In genomic region chr19:11633732-11634131, GRCm38 (mm10) we compare ENCODE assay signal across 45 mouse cellular contexts. TPM values are rescaled to one million over a fixed set of nuclear protein-coding genes. Genes with fewer than 3 reads are reported as not detected.
"Had no signal": no experiment of that assay in that cellular context is flagged by ENCODE, and none has a peak within 500 bp of the region (broad histone marks: within the 10 kb centered on the region; RNA-seq: fewer than 3 reads in every experiment).

No protein-coding gene starts in this region.

- H3K9ac ChIP-seq: limb, embryonic 12.5 days; limb, embryonic 13.5 days; limb, embryonic 15.5 days; liver, embryonic 12.5 days; liver, embryonic 13.5 days; liver, embryonic 14.5 days; liver, embryonic 15.5 days; liver, postnatal 0 days; lung, embryonic 14.5 days; lung, embryonic 15.5 days; midbrain, embryonic 12.5 days; midbrain, embryonic 13.5 days; midbrain, embryonic 15.5 days; neural tube, embryonic 12.5 days had no signal

- H3K27ac ChIP-seq: limb, embryonic 10.5 days; limb, embryonic 12.5 days; limb, embryonic 13.5 days; limb, embryonic 15.5 days; liver, embryonic 12.5 days; liver, embryonic 13.5 days; liver, embryonic 14.5 days; liver, embryonic 15.5 days; lung, embryonic 15.5 days; macrophage; midbrain, embryonic 10.5 days; midbrain, embryonic 12.5 days; midbrain, embryonic 13.5 days; midbrain, embryonic 15.5 days; neural tube, embryonic 12.5 days had no signal

- H3K4me3 ChIP-seq: limb, embryonic 10.5 days; limb, embryonic 12.5 days; limb, embryonic 13.5 days; limb, embryonic 15.5 days; liver, embryonic 12.5 days; liver, embryonic 13.5 days; liver, embryonic 15.5 days; lung, embryonic 15.5 days; megakaryocyte, embryonic 14.5 days; midbrain, embryonic 10.5 days; midbrain, embryonic 12.5 days; midbrain, embryonic 13.5 days; midbrain, embryonic 15.5 days; myocyte; neural tube, embryonic 12.5 days had no signal

- DNase-seq: left cerebral cortex, postnatal 4 days; liver; liver, embryonic 13.5 days; liver, postnatal 0 days; lung, adult 18-20 months; lung, adult 2 months; lung, embryonic 14.5 days; lung, postnatal 10 days; lung, postnatal 14 days; lung, postnatal 36 days; lung, postnatal 4 days; midbrain, embryonic 14.5 days had no signal

- H3K4me1 ChIP-seq: limb, embryonic 10.5 days; limb, embryonic 12.5 days; limb, embryonic 13.5 days; limb, embryonic 15.5 days; liver, embryonic 13.5 days; liver, embryonic 15.5 days; lung, embryonic 15.5 days; midbrain, embryonic 10.5 days; midbrain, embryonic 12.5 days; midbrain, embryonic 13.5 days; midbrain, embryonic 15.5 days; neural tube, embryonic 12.5 days had no signal

- H3K9me3 ChIP-seq: limb, embryonic 10.5 days; limb, embryonic 12.5 days; limb, embryonic 13.5 days; limb, embryonic 15.5 days; liver, embryonic 12.5 days; liver, embryonic 13.5 days; liver, embryonic 15.5 days; lung, embryonic 15.5 days; megakaryocyte, embryonic 14.5 days; midbrain, embryonic 10.5 days; midbrain, embryonic 12.5 days; midbrain, embryonic 13.5 days; midbrain, embryonic 15.5 days; neural tube, embryonic 12.5 days had no signal

- H3K27me3 ChIP-seq: limb, embryonic 12.5 days; limb, embryonic 13.5 days; limb, embryonic 15.5 days; liver, embryonic 12.5 days; liver, embryonic 13.5 days; liver, embryonic 15.5 days; lung, embryonic 15.5 days; megakaryocyte, embryonic 14.5 days; midbrain, embryonic 12.5 days; midbrain, embryonic 13.5 days; midbrain, embryonic 15.5 days; neural tube, embryonic 12.5 days had no signal

- H3K36me3 ChIP-seq: limb, embryonic 10.5 days; limb, embryonic 12.5 days; limb, embryonic 13.5 days; limb, embryonic 15.5 days; liver, embryonic 12.5 days; liver, embryonic 13.5 days; liver, embryonic 15.5 days; lung, embryonic 15.5 days; midbrain, embryonic 10.5 days; midbrain, embryonic 12.5 days; midbrain, embryonic 13.5 days; midbrain, embryonic 15.5 days; neural tube, embryonic 12.5 days had no signal

RNA-seq across cellular contexts. Expression of gene Ms4a3, which starts 6.9 kb away (rescaled TPM):
- total RNA-seq: left cerebral cortex, postnatal 10 days; left cerebral cortex, postnatal 14 days; left cerebral cortex, postnatal 25 days; left cerebral cortex, postnatal 36 days; left cerebral cortex, postnatal 4 days; liver, adult 2 months; midbrain, postnatal 0 days; monocyte, adult 5-6 weeks had no signal
- polyA plus RNA-seq: limb, embryonic 10.5 days; limb, embryonic 11.5 days; limb, embryonic 12.5 days; limb, embryonic 13.5 days; liver, adult 2 months; lung, adult 2 months; lung, embryonic 14.5 days; lung, embryonic 16.5 days; lung, postnatal 0 days; midbrain, embryonic 10.5 days; midbrain, embryonic 12.5 days; midbrain, embryonic 13.5 days; midbrain, embryonic 14.5 days; midbrain, embryonic 15.5 days; midbrain, embryonic 16.5 days; midbrain, postnatal 0 days; myocyte; neural tube, embryonic 12.5 days had no signal

RNA-seq across cellular contexts. Expression of gene Ms4a2, which starts 10.2 kb away (rescaled TPM):
- total RNA-seq: left cerebral cortex, postnatal 10 days; left cerebral cortex, postnatal 14 days; left cerebral cortex, postnatal 25 days; left cerebral cortex, postnatal 36 days; liver, adult 2 months; midbrain, postnatal 0 days had no signal
- polyA plus RNA-seq: limb, embryonic 10.5 days; limb, embryonic 12.5 days; liver, adult 2 months; midbrain, embryonic 10.5 days; midbrain, embryonic 11.5 days; midbrain, embryonic 12.5 days; midbrain, embryonic 13.5 days; midbrain, embryonic 14.5 days; midbrain, embryonic 15.5 days; midbrain, embryonic 16.5 days; myocyte; neural tube, embryonic 11.5 days had no signal

RNA-seq across cellular contexts. Expression of gene Oosp2, which starts 26.6 kb away (rescaled TPM):
- total RNA-seq: left cerebral cortex, postnatal 10 days; left cerebral cortex, postnatal 14 days; left cerebral cortex, postnatal 25 days; left cerebral cortex, postnatal 36 days; left cerebral cortex, postnatal 4 days; liver, adult 2 months; megakaryocyte-erythroid progenitor cell, adult 5-6 weeks; midbrain, postnatal 0 days; monocyte, adult 5-6 weeks had no signal
- polyA plus RNA-seq: limb, embryonic 10.5 days; limb, embryonic 11.5 days; limb, embryonic 12.5 days; limb, embryonic 13.5 days; limb, embryonic 14.5 days; limb, embryonic 15.5 days; liver, adult 2 months; liver, embryonic 11.5 days; liver, embryonic 13.5 days; lung, adult 2 months; lung, embryonic 14.5 days; lung, embryonic 15.5 days; lung, embryonic 16.5 days; lung, postnatal 0 days; macrophage; midbrain, embryonic 10.5 days; midbrain, embryonic 11.5 days; midbrain, embryonic 12.5 days; midbrain, embryonic 13.5 days; midbrain, embryonic 14.5 days; midbrain, embryonic 15.5 days; midbrain, embryonic 16.5 days; midbrain, postnatal 0 days; myocyte; neural tube, embryonic 11.5 days; neural tube, embryonic 12.5 days had no signal

RNA-seq across cellular contexts. Expression of gene Ms4a6d, which starts 29.1 kb away (rescaled TPM):
- total RNA-seq: megakaryocyte-erythroid progenitor cell, adult 5-6 weeks had no signal

RNA-seq across cellular contexts. Expression of gene Oosp1, which starts 57.2 kb away (rescaled TPM):
- total RNA-seq: left cerebral cortex, postnatal 14 days; left cerebral cortex, postnatal 25 days; left cerebral cortex, postnatal 36 days; left cerebral cortex, postnatal 4 days; liver, adult 2 months; megakaryocyte-erythroid progenitor cell, adult 5-6 weeks; midbrain, postnatal 0 days; monocyte, adult 5-6 weeks had no signal
- polyA plus RNA-seq: limb, embryonic 10.5 days; limb, embryonic 11.5 days; limb, embryonic 12.5 days; limb, embryonic 13.5 days; limb, embryonic 14.5 days; limb, embryonic 15.5 days; liver, adult 2 months; liver, embryonic 11.5 days; liver, embryonic 12.5 days; liver, embryonic 13.5 days; liver, embryonic 16.5 days; lung, adult 2 months; lung, embryonic 14.5 days; lung, embryonic 15.5 days; lung, embryonic 16.5 days; lung, postnatal 0 days; macrophage; midbrain, embryonic 10.5 days; midbrain, embryonic 11.5 days; midbrain, embryonic 12.5 days; midbrain, embryonic 13.5 days; midbrain, embryonic 14.5 days; midbrain, embryonic 15.5 days; midbrain, embryonic 16.5 days; midbrain, postnatal 0 days; myocyte; neural tube, embryonic 11.5 days; neural tube, embryonic 12.5 days had no signal
